Mouse (Mus musculus) mouse trophoblast stem cell (cell line): ENCODE data around the gene Fads1.

ENCODE experiments used
- in situ Hi-C, 2 experiments: fragments of 300-500 bp; cut with MseI, MboI; formaldehyde crosslinking; loops; 2 replicates in 1 of 2; 3 replicates in 1 of 2; pipeline ENCODE4 v1.15.1; 2025

Fads1 gene

DNA sequence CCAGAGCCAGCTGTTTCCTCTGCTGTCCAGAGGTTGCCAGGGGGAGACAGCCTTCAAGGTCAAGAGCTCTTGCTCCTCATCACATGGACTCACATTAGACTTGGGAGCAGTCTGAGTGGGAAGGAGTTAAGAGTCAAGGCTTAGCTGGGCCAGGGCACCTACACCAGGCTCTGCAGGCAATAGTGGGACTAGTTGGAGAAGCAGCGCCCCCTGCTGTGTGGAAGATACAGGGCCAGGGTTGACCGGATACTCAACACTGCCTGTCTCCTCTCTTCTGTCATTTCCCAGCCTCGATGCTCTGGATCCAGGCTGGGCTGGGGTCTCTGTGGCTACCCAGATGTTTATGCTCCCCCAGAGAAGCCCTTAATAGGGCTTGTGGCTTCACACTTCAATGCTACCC lies 61.5 kb downstream of the Fads1 start:
- in situ Hi-C loops: no loop called here
